Mouse (Mus musculus) heart, postnatal 0 days (tissue): ENCODE measurements around the gene Ap1m1. TPM values are rescaled to one million over a fixed set of nuclear protein-coding genes. Genes with fewer than 3 reads are reported as not detected.

Experiments used
- ATAC-seq: fragments of 200-750 bp; cut with Nextera tagmentation; 2 replicates; pipeline ENCODE4 v1.8.0; 2017; ENCODE audit warnings: low read depth, moderate number of reproducible peaks, moderate library complexity; ENCODE audit not compliant: insufficient read depth
- DNase-seq: peaks from one replicate; pipeline ENCODE4 v3.0.0-alpha.2; 2016; ENCODE audit warnings: low spot score
- H3K27ac ChIP-seq: fragments of 300-500 bp; sonication (generic); 2 replicates; pipeline ENCODE4 v1.5.1; 2014; ENCODE audit warnings: low read depth, mild to moderate bottlenecking
- H3K27me3 ChIP-seq: fragments of 300-500 bp; sonication (generic); 2 replicates; pipeline ENCODE4 v1.6.1; 2014; ENCODE audit warnings: low read length, mixed read lengths; ENCODE audit not compliant: control insufficient read depth, insufficient read depth
- H3K36me3 ChIP-seq: fragments of 300-500 bp; sonication (generic); replicated peaks from 2 replicates; pipeline ENCODE4 v1.6.1; 2014; ENCODE audit warnings: low read length, mixed read lengths; ENCODE audit not compliant: control insufficient read depth, insufficient read depth
- H3K4me1 ChIP-seq: fragments of 300-500 bp; sonication (generic); 2 replicates; pipeline ENCODE4 v1.6.1; 2014; ENCODE audit warnings: antibody characterized with exemption; ENCODE audit not compliant: control insufficient read depth, insufficient read depth
- H3K4me2 ChIP-seq: fragments of 300-500 bp; sonication (generic); 2 replicates; pipeline ENCODE4 v1.6.1; 2014; ENCODE audit warnings: low read depth, mild to moderate bottlenecking, low read length, moderate library complexity
- H3K4me3 ChIP-seq: fragments of 300-500 bp; sonication (generic); 2 replicates; pipeline ENCODE4 v1.5.1; 2014; ENCODE audit warnings: low read depth, low read length
- H3K9ac ChIP-seq: fragments of 300-500 bp; sonication (generic); replicated peaks from 2 replicates; pipeline ENCODE4 v1.6.1; 2014; ENCODE audit warnings: low read depth, low read length, mixed read lengths
- H3K9me3 ChIP-seq: fragments of 300-500 bp; sonication (generic); replicated peaks from 2 replicates; pipeline ENCODE4 v1.6.1; 2016; ENCODE audit warnings: low read length; ENCODE audit not compliant: control insufficient read depth
- CTCF ChIP-seq: IDR thresholded peaks from 2 replicates; pipeline ENCODE4 v1.5.1; 2016; ENCODE audit warnings: antibody characterized with exemption, control low read depth, low read depth
- EP300 ChIP-seq: IDR thresholded peaks from 2 replicates; pipeline ENCODE4 v1.6.1; 2016; ENCODE audit warnings: antibody characterized with exemption, low read depth
- WGBS: fragments of 180-500 bp; shearing (Covaris S2); extraction: QIAGEN DNeasy Blood & Tissue Kit; methylation state at CpG from one replicate; pipeline ENCODE4 v1.1.7; 2014; 5-methylcytosine and 5-hydroxymethylcytosine counted together
- polyA plus RNA-seq: library from polyadenylated mRNA; unstranded; fragments of >200 nt; fragmentation: Nextera tagmentation; extraction: Ambion mirVana; gene quantifications from 2 replicates; pipeline ENCODE4 v1.2.1, GENCODE M21; 2015
- total RNA-seq: library from RNA; depleted of rRNA; stranded (reverse); fragments of >200 nt; gene quantifications from 2 replicates; pipeline ENCODE4 v1.2.3, GENCODE M21; 2014; ENCODE audit warnings: low replicate concordance

Ap1m1 gene
- total and polyA plus RNA-seq, 2 experiments from 2014 or later, result 36.1 to 83.4 TPM

DNA sequence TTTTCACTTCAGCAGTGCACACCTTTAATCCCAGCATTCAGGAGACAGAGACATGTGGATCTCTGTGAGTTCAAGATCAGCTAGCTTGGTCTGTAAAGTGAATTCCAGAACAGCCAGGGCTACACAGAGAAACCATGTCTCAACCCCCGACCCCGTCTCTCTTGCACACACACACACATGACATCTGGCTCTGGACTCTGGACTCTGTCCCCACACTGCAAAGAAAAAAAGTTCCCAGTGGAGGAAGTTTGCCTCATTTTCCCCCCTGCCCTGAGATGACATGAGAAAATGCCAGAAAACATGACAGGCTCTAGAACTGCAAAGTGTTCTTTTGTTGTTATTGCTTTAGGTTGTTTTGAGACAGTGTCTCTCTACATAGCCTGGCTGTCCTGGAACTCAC is 20.0 kb downstream of the Ap1m1 start:
- Histone ChIP-seq H3K27me3 (no peaks in the 10 kb centered on the region), H3K27ac (0 out of 2 replicates have a peak overlapping the region, but pooled peaks have one; percentile 80), H3K9me3 (no peaks in the 10 kb centered on the region), H3K4me1 (peaks cover 11% of the 10 kb centered on the region), H3K4me2 (no peak overlapping the region), H3K9ac (no peak overlapping the region), H3K4me3 (no peak overlapping the region), H3K36me3 (peaks cover 16% of the 10 kb centered on the region; the same call in 1 of the 2 replicates)
- no peak for TF ChIP-seq EP300
- TF ChIP-seq CTCF, result no peak
- ATAC-seq (no peak), DNase-seq (no peak)
- 71% methylated on average over 2 of the region's 2 CpGs for WGBS

DNA sequence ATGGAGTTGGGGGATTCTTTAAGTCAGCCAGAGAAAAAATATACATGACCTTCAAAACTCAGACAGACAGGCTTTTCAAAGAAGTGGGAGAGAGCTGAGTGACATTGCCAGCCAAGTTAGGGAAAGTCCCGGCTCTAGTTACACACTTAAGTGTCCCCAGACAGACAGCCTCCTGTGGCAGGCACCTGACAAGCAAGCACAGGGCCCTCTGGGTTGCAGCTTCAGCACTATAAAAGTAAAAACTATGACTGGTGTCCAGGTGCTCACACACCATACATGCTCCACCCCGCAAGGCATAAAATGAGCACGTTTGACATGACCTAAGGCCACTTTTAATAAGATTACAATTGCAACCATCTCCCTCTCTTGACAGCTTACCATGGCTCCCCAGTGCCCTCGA is 20.8 kb downstream of the Ap1m1 start:
- Histone ChIP-seq H3K4me1 (peaks cover 11% of the 10 kb centered on the region), H3K27ac (peak overlapping the region; percentile 80), H3K9me3 (no peaks in the 10 kb centered on the region), H3K36me3 (0 out of 2 replicates have a peak, but pooled peaks cover 9% of the 10 kb centered on the region), H3K4me3 (no peak overlapping the region), H3K27me3 (no peaks in the 10 kb centered on the region), H3K9ac (peak overlapping the region; percentile 31; the same call in 1 of the 2 replicates), H3K4me2 (no peak overlapping the region)
- peak; percentile 18; the same call in 1 of the 2 replicates for ATAC-seq
- 46% methylated on average over 4 of the region's 4 CpGs for WGBS
- TF ChIP-seq EP300, result no peak
- no peak for TF ChIP-seq CTCF
- no peak for DNase-seq

DNA sequence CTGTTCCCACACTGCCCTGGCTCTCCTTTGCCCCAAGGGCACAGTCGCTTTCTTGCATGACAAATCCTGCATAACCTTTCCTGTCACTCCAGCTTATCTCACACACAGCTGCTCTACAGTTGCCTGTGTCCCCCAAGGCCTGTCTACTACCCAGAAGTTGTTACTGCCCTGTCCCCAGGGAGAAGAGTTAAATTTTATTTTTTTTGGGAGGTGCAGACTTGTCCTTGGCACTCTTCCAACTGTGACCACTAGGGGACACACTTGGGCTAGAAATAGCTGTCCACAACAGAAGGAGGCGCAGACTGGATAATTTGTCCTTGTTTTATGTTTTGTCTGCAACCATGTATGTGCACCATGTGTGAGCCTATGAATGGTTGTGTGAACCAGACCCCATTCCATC is 21.2 kb downstream of the Ap1m1 start:
- Histone ChIP-seq H3K27me3 (no peaks in the 10 kb centered on the region), H3K27ac (peak overlapping the region; percentile 80), H3K9ac (peak overlapping the region; percentile 31; the same call in 1 of the 2 replicates), H3K4me2 (no peak overlapping the region), H3K4me3 (no peak overlapping the region), H3K9me3 (no peaks in the 10 kb centered on the region), H3K4me1 (peaks cover 11% of the 10 kb centered on the region), H3K36me3 (0 out of 2 replicates have a peak, but pooled peaks cover 5% of the 10 kb centered on the region)
- peak; percentile 61 for ATAC-seq
- TF ChIP-seq EP300 (no peak), CTCF (peak; percentile 82)
- DNase-seq, result peak; percentile 88
- WGBS, result 3% methylated on average over 2 of the region's 2 CpGs

DNA sequence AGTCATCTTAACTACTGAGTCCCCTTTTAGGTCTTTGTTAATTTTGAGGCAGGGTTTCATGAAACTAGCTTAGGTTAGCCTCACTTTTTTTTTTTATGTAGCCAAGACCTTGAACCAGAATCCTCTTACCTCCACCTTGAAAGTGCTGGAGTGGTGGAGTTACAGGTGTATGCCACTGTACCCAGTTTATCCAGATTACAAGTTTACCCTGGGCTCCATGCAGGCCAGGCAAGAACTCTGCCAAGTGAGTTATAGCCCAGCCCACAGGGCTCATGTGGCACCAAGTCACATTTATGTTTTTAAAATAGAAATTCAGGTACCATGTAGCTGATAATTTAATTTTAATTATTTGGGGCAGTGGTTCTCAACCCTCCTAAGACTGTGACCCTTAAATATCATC is 21.6 kb downstream of the Ap1m1 start:
- no peak overlapping the region for H3K4me2 ChIP-seq
- peaks cover 11% of the 10 kb centered on the region for H3K4me1 ChIP-seq
- H3K27me3 ChIP-seq, result no peaks in the 10 kb centered on the region
- H3K4me3 ChIP-seq, result no peak overlapping the region
- H3K36me3 ChIP-seq, result 0 out of 2 replicates have a peak, but pooled peaks cover 4% of the 10 kb centered on the region
- H3K9me3 ChIP-seq, result no peaks in the 10 kb centered on the region
- no peak overlapping the region for H3K9ac ChIP-seq
- TF ChIP-seq CTCF, result no peak
- TF ChIP-seq EP300, result no peak
- no peak for ATAC-seq
- no peak for DNase-seq
- H3K27ac ChIP-seq, result peak overlapping the region; percentile 80

DNA sequence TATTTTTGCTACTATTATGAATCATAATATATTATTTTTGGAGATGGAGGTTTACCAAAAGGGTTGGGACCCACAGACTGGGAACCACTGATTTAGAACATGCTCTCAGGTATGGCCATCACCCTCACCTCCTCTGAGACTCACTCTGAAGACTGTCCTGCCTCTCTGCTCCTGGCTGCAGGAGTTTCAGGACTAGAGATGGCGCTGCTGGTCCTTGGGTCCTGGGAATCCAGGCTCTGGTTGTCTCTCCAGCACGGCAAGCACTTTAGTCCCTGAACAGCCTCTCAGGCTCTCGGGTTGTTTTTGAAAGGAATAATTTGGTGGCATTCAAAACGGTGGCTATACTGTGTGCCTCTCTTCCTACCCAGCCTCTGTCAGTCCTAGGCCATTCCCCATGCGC is 22.1 kb downstream of the Ap1m1 start:
- Histone ChIP-seq H3K4me2 (no peak overlapping the region), H3K4me1 (peaks cover 11% of the 10 kb centered on the region), H3K36me3 (0 out of 2 replicates have a peak, but pooled peaks cover 2% of the 10 kb centered on the region), H3K9me3 (no peaks in the 10 kb centered on the region), H3K4me3 (no peak overlapping the region), H3K27me3 (no peaks in the 10 kb centered on the region), H3K9ac (no peak overlapping the region), H3K27ac (no peak overlapping the region)
- TF ChIP-seq EP300, result no peak
- peak; percentile 57 for TF ChIP-seq CTCF
- no peak; the same call in 1 of the 2 replicates for ATAC-seq
- WGBS, result 36% methylated on average over 5 of the region's 5 CpGs
- peak; percentile 37 for DNase-seq

DNA sequence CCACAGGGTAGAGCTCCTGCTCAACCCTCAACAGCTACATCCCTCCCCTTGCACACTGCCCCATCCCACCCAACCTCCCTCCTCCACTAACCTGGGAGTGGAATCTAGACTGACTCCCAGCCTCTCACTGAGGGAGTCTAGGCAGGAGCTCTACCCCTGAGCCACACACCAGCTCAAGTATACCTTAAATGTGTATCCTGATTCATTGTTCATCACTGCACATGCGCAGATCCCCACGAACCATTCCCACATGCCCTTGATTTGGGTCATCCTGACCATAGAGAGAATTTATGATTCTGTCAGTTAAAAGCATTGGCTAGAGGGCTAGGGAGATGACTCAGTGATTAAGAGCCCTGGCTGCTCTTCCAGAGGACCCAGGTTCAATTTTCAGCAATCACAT is 22.9 kb downstream of the Ap1m1 start:
- DNase-seq (no peak), ATAC-seq (no peak)
- 93% methylated on average over 2 of the region's 2 CpGs for whole genome bisulfite sequencing
- Histone ChIP-seq H3K4me3 (no peak overlapping the region), H3K4me2 (no peak overlapping the region), H3K9ac (no peak overlapping the region), H3K4me1 (peaks cover 11% of the 10 kb centered on the region), H3K9me3 (no peaks in the 10 kb centered on the region), H3K27ac (no peak overlapping the region), H3K27me3 (no peaks in the 10 kb centered on the region), H3K36me3 (no peaks in the 10 kb centered on the region)
- TF ChIP-seq EP300, result no peak
- TF ChIP-seq CTCF, result no peak
